Mouse (Mus musculus) kidney, embryonic 14.5 days (tissue): ENCODE results near the gene Tsga10. TPM values are rescaled to one million over a fixed set of nuclear protein-coding genes. Genes with fewer than 3 reads are reported as not detected.
"Not testable (repeated sequence)": the region's sequence is repeated elsewhere in the genome, so short reads cannot be mapped to it uniquely, and the experiment has no call there.

Experiments
- ATAC-seq: fragments of 200-750 bp; cut with Nextera tagmentation; 2 replicates; pipeline ENCODE4 v1.8.0; 2017; ENCODE audit warnings: moderate number of reproducible peaks, mild to moderate bottlenecking, moderate TSS enrichment, moderate library complexity; ENCODE audit not compliant: low FRiP score, low TSS enrichment
- H3K27ac ChIP-seq: fragments of 300-500 bp; sonication (generic); 2 replicates; pipeline ENCODE4 v1.5.1; 2014; ENCODE audit warnings: low read depth, mild to moderate bottlenecking, low read length, moderate library complexity, mixed read lengths
- H3K27me3 ChIP-seq: fragments of 300-500 bp; sonication (generic); 2 replicates; pipeline ENCODE4 v1.6.1; 2014; ENCODE audit warnings: mild to moderate bottlenecking, low read length; ENCODE audit not compliant: control insufficient read depth, insufficient read depth
- H3K36me3 ChIP-seq: fragments of 300-500 bp; sonication (generic); 2 replicates; pipeline ENCODE4 v1.6.1; 2014; ENCODE audit warnings: low read length, mixed read lengths; ENCODE audit not compliant: control insufficient read depth, insufficient read depth
- H3K4me1 ChIP-seq: fragments of 300-500 bp; sonication (generic); 2 replicates; pipeline ENCODE4 v1.6.1; 2014; ENCODE audit warnings: low read length, mixed read lengths; ENCODE audit not compliant: control insufficient read depth, insufficient read depth
- H3K4me2 ChIP-seq: fragments of 300-500 bp; sonication (generic); replicated peaks from 2 replicates; pipeline ENCODE4 v1.6.1; 2014; ENCODE audit warnings: low read depth, mild to moderate bottlenecking, low read length
- H3K4me3 ChIP-seq: fragments of 300-500 bp; sonication (generic); 2 replicates; pipeline ENCODE4 v1.5.1; 2014; ENCODE audit warnings: mild to moderate bottlenecking, low read length
- H3K9ac ChIP-seq: fragments of 300-500 bp; sonication (generic); 2 replicates; pipeline ENCODE4 v1.6.1; 2014; ENCODE audit warnings: low read depth, mild to moderate bottlenecking, low read length, moderate library complexity
- H3K9me3 ChIP-seq: fragments of 300-500 bp; sonication (generic); 2 replicates; pipeline ENCODE4 v1.6.1; 2016; ENCODE audit warnings: low read length; ENCODE audit not compliant: control insufficient read depth
- WGBS: fragments of 180-500 bp; shearing (Covaris S2); extraction: QIAGEN DNeasy Blood & Tissue Kit; methylation state at CpG from one replicate; pipeline ENCODE4 v1.1.7; 2014; 5-methylcytosine and 5-hydroxymethylcytosine counted together
- polyA plus RNA-seq: library from polyadenylated mRNA; unstranded; fragments of >200 nt; fragmentation: Nextera tagmentation; extraction: Ambion mirVana; gene quantifications from 2 replicates; pipeline ENCODE4 v1.2.1, GENCODE M21; 2014

The Tsga10 gene
- polyA plus RNA-seq, 1 experiment from 2014 or later: 7.4 TPM

GRCm38 (mm10) chr1:37867684-37868322 lies 1.6 kb upstream of the Tsga10 start:
- H3K9me3 ChIP-seq: no peaks in the 10 kb centered on the region
- H3K9ac ChIP-seq: no peak overlapping the region
- no peak for ATAC-seq
- no peak overlapping the region for H3K27ac ChIP-seq
- 0 out of 2 replicates have a peak, but pooled peaks cover 6% of the 10 kb centered on the region for H3K4me1 ChIP-seq
- WGBS: 71% methylated on average over 10 of the region's 10 CpGs
- no peaks in the 10 kb centered on the region; the same call in 1 of the 2 replicates for H3K27me3 ChIP-seq
- H3K4me3 ChIP-seq: no peak overlapping the region
- H3K36me3 ChIP-seq: no peaks in the 10 kb centered on the region
- H3K4me2 ChIP-seq: no peak overlapping the region

DNA sequence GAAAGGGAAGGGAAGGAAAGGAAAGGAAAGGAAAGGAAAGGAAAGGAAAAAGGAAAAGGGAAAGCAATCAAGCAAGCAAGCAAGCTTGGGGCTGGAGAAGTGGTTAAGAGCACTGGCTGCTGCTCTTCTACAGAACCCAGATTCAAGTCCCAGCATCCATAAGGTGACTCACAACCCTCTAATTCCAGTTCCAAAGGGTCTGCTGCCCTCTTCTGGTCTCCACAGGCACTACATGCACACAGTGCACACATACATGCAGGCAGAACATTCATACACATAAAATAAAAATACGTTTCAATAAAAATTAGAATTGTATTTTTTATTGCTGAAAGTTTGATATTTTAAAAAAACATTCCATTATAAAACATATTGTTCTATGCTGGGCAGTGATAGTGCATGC lies 827 bp upstream of the Tsga10 start:
- H3K4me2 ChIP-seq: no peak overlapping the region
- no peak overlapping the region for H3K27ac ChIP-seq
- H3K27me3 ChIP-seq: no peaks in the 10 kb centered on the region; the same call in 1 of the 2 replicates
- H3K9me3 ChIP-seq: no peaks in the 10 kb centered on the region
- H3K9ac ChIP-seq: no peak overlapping the region
- no peaks in the 10 kb centered on the region for H3K36me3 ChIP-seq
- no peak for ATAC-seq
- H3K4me1 ChIP-seq: 0 out of 2 replicates have a peak, but pooled peaks cover 3% of the 10 kb centered on the region
- H3K4me3 ChIP-seq: no peak overlapping the region
- WGBS: 63% methylated on average over 1 of the region's 1 CpGs

GRCm38 (mm10) chr1:37865401-37866215 lies 621 bp downstream of the Tsga10 start:
- Histone ChIP-seq H3K9ac (peak overlapping the region; percentile 52), H3K27ac (peak overlapping the region; percentile 77), H3K9me3 (no peaks in the 10 kb centered on the region), H3K27me3 (no peaks in the 10 kb centered on the region; the same call in 1 of the 2 replicates), H3K4me2 (peak overlapping the region; percentile 60), H3K4me3 (peak overlapping the region; percentile 56), H3K4me1 (0 out of 2 replicates have a peak, but pooled peaks cover 3% of the 10 kb centered on the region), H3K36me3 (no peaks in the 10 kb centered on the region)
- no peak for ATAC-seq
- 11% methylated on average over 23 of the region's 23 CpGs for WGBS

GRCm38 (mm10) chr1:37864511-37865400 lies 1.5 kb downstream of the Tsga10 start:
- H3K9me3 ChIP-seq: no peaks in the 10 kb centered on the region
- ATAC-seq: peak; percentile 99
- H3K27me3 ChIP-seq: no peaks in the 10 kb centered on the region; the same call in 1 of the 2 replicates
- no peaks in the 10 kb centered on the region for H3K36me3 ChIP-seq
- H3K27ac ChIP-seq: peak overlapping the region; percentile 83
- H3K4me3 ChIP-seq: peak overlapping the region; percentile 56
- 0 out of 2 replicates have a peak, but pooled peaks cover 3% of the 10 kb centered on the region for H3K4me1 ChIP-seq
- H3K4me2 ChIP-seq: peak overlapping the region; percentile 60
- H3K9ac ChIP-seq: peak overlapping the region; percentile 68
- under 1% methylated on average over 71 of the region's 90 CpGs for WGBS

DNA sequence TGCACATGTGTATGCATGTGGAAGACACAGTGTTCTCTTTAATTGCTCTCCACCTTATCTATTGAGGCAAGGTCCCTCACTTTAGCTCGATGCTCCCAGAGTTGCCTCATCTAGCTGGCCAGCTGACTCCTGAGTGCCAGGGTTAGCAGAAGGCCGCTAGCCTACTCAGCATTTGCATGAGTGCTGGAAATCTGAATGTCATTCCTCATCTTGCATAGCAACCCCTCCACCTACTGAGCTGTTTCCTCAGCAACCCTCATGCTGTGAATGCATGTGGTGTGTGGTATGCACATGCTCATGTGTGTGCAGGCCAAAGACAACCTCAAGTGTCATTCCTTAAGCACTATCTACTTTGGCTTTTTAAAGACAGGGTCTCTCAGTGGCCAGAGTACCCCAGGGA lies 15.5 kb downstream of the Tsga10 start:
- no peak for ATAC-seq
- no peaks in the 10 kb centered on the region for H3K9me3 ChIP-seq
- WGBS: 68% methylated on average over 2 of the region's 2 CpGs
- no peak overlapping the region for H3K4me2 ChIP-seq
- no peaks in the 10 kb centered on the region for H3K4me1 ChIP-seq
- no peaks in the 10 kb centered on the region for H3K36me3 ChIP-seq
- H3K4me3 ChIP-seq: no peak overlapping the region
- no peak overlapping the region for H3K27ac ChIP-seq
- no peak overlapping the region for H3K9ac ChIP-seq
- no peaks in the 10 kb centered on the region for H3K27me3 ChIP-seq

DNA sequence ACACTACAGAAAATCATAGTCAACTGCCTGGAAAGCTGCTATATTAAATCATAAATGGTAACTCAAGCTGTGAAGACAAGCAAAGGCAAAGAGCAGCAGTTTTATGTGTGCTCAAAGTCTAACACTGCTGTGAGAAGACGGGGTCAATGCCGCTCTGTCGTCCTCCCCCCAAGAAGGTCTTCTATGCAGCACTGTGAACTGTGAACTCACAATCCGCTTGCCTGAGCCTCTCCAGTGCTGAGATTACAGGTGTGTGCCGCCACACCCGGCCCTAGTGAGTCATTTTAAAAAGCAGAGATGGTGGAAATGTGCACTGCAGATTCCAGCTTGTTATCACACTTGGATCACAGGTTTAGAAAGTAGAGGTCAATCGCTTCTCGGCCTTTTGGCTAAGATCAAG lies 19.4 kb downstream of the Tsga10 start:
- WGBS: 81% methylated on average over 8 of the region's 8 CpGs
- Histone ChIP-seq H3K4me2 (no peak overlapping the region), H3K9ac (no peak overlapping the region), H3K27ac (no peak overlapping the region), H3K27me3 (no peaks in the 10 kb centered on the region), H3K4me1 (no peaks in the 10 kb centered on the region), H3K9me3 (no peaks in the 10 kb centered on the region), H3K4me3 (no peak overlapping the region), H3K36me3 (no peaks in the 10 kb centered on the region)
- no peak for ATAC-seq

- H3K27me3 ChIP-seq: no peaks in the 10 kb centered on the region
- no peak overlapping the region for H3K9ac ChIP-seq
- no peaks in the 10 kb centered on the region for H3K9me3 ChIP-seq
- ATAC-seq: no peak
- no peak overlapping the region for H3K4me3 ChIP-seq
- H3K27ac ChIP-seq: no peak overlapping the region
- 53% methylated on average over 2 of the region's 2 CpGs for WGBS
- no peaks in the 10 kb centered on the region for H3K4me1 ChIP-seq
- no peak overlapping the region for H3K4me2 ChIP-seq
- H3K36me3 ChIP-seq: no peaks in the 10 kb centered on the region
These were observed 34.5 kb downstream of the Tsga10 start for GRCm38 (mm10) chr1:37831681-37832080.

- H3K9ac ChIP-seq, H3K4me2 ChIP-seq, ATAC-seq, H3K27me3 ChIP-seq, H3K4me1 ChIP-seq, H3K27ac ChIP-seq, H3K9me3 ChIP-seq, H3K36me3 ChIP-seq, H3K4me3 ChIP-seq: not testable (repeated sequence)
- 83% methylated on average over 1 of the region's 1 CpGs for WGBS
These were observed 63.9 kb downstream of the Tsga10 start for GRCm38 (mm10) chr1:37802291-37802690.
